Mouse (Mus musculus): ENCODE results near the gene Apbb1. TPM values are rescaled to one million over a fixed set of nuclear protein-coding genes. Genes with fewer than 3 reads are reported as not detected.

Apbb1 gene
- polyA plus RNA-seq, 1 experiment = 0.80 TPM

DNA sequence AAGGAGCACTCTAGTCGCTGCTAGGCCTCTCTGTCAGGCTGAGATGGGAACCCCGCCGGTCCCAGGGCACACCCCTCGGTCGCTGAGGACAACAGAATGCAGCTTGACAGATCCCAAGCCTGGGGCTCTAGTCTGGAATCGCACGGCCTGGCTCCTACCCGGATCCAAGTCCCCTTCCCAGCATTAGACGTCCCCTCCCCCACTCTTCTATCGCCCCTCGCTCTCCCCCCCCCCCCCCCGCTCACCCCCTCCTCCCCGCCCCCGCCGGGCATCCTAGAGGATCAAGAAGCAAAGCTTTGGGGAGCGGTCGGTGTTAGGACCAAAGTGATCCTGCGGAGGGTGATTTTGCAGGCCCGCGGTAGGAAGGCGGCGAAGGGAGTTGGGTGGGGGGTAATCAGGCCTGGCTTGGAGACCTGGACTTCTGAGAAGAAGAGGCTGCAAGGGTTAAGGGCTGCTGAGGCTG, 795 bp downstream of the Apbb1 start:
- WGBS = 13% methylated on average over 17 of the region's 22 CpGs
- TF ChIP-seq CTCF (IDR thresholded peaks at IDR 0.05; ENCODE audit: control insufficient read depth, insufficient read depth, low read length) (no peak), POLR2A (IDR thresholded peaks at IDR 0.05; ENCODE audit: borderline replicate concordance, control insufficient read depth, low read depth, low read length) (no peak)
- Histone ChIP-seq H3K4me3 (replicated peaks; ENCODE audit: control insufficient read depth, low read depth, low read length) (peak overlapping the region; percentile 89), H3K27ac (ENCODE audit: control insufficient read depth, insufficient read depth, low read depth, low read length, poor library complexity) (no peak overlapping the region), H3K4me1 (ENCODE audit: control insufficient read depth, insufficient read depth, low read length) (no peaks in the 10 kb centered on the region)

DNA sequence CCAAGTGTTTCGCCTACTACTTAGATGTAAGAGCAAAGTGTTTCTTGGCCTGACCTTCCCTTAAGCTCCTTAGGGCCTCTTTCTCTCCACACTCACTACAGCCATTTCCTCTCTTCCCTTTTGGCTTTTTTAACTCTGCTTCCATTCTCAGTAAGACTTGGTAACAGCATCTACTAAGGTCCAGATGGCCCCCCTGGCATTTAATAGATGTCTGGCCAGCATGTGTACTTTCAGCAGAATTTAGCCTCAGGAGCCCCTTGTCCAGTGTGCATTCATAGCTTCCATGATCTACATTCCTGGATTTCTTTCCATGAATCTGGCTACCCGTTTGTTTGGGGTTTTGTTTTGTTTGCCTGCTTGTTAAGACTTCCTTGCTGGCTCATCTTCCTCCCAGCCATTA, 3.0 kb downstream of the Apbb1 start:
- H3K27ac ChIP-seq (ENCODE audit: control insufficient read depth, insufficient read depth, low read depth, low read length, poor library complexity) = no peak overlapping the region
- no peaks in the 10 kb centered on the region for H3K4me1 ChIP-seq (ENCODE audit: control insufficient read depth, insufficient read depth, low read length)
- 76% methylated on average over 2 of the region's 2 CpGs for WGBS
- TF ChIP-seq CTCF (IDR thresholded peaks at IDR 0.05; ENCODE audit: control insufficient read depth, insufficient read depth, low read length) (no peak), POLR2A (IDR thresholded peaks at IDR 0.05; ENCODE audit: borderline replicate concordance, control insufficient read depth, low read depth, low read length) (no peak)
- no peak overlapping the region for H3K4me3 ChIP-seq (replicated peaks; ENCODE audit: control insufficient read depth, low read depth, low read length)

DNA sequence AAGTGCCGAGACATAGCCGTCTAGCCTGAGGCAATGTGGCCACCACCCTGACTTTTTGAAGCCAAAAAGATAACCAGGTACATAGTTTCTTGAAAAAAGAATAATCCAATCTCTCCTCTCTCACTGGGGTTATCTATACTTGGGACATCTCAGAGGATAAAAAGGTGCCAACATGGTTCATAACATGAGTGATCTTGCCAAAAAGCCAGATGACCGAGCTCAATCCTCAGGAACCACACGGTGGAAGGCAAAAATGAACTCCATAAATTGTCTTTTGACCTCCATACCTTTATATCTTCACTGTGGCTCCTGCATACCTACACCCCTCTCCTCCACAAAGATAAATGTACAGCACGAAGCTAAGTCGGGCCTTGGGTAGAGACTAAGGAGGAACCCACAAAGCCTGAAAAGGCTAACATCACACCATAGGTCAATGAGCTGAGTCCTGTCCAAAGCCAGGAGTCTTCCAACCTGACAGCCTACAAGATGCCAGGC, 4.0 kb downstream of the Apbb1 start:
- 77% methylated on average over 6 of the region's 6 CpGs for WGBS
- Histone ChIP-seq H3K4me1 (ENCODE audit: control insufficient read depth, insufficient read depth, low read length) (no peaks in the 10 kb centered on the region), H3K27ac (ENCODE audit: control insufficient read depth, insufficient read depth, low read depth, low read length, poor library complexity) (no peak overlapping the region), H3K4me3 (replicated peaks; ENCODE audit: control insufficient read depth, low read depth, low read length) (no peak overlapping the region)
- TF ChIP-seq CTCF (IDR thresholded peaks at IDR 0.05; ENCODE audit: control insufficient read depth, insufficient read depth, low read length) (no peak), POLR2A (IDR thresholded peaks at IDR 0.05; ENCODE audit: borderline replicate concordance, control insufficient read depth, low read depth, low read length) (no peak)

DNA sequence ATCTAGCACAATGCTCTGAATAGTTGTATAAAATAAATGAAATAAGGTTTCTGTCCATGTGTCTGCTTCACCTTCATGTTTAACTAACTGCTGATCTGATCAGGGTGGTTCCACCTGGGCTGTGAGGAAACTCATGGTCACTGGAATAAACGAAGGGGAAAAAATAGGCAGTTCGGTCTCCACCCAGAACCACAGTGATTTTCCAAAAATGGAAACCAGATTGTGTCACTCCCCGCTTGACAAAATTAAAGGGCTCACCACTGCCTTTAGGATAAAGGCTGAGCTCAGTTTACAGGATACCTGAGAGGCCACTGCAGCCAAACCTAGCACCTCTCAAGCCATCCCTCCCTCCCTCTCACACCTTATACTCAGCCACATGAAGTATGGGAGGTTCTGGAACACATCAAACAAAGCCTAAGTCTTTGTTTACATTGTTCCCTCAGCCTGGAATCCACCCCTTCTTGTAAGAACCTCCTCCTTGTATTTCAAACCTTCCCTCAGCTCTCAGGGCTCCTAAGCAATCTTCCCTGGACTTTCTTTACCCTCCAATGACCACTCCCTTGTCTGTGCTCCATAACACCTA, 5.2 kb downstream of the Apbb1 start:
- no peak for TF ChIP-seq CTCF (IDR thresholded peaks at IDR 0.05; ENCODE audit: control insufficient read depth, insufficient read depth, low read length)
- no peak for TF ChIP-seq POLR2A (IDR thresholded peaks at IDR 0.05; ENCODE audit: borderline replicate concordance, control insufficient read depth, low read depth, low read length)
- Histone ChIP-seq H3K4me1 (ENCODE audit: control insufficient read depth, insufficient read depth, low read length) (no peaks in the 10 kb centered on the region), H3K4me3 (replicated peaks; ENCODE audit: control insufficient read depth, low read depth, low read length) (no peak overlapping the region), H3K27ac (ENCODE audit: control insufficient read depth, insufficient read depth, low read depth, low read length, poor library complexity) (no peak overlapping the region)
- 23% methylated on average over 3 of the region's 3 CpGs for WGBS

DNA sequence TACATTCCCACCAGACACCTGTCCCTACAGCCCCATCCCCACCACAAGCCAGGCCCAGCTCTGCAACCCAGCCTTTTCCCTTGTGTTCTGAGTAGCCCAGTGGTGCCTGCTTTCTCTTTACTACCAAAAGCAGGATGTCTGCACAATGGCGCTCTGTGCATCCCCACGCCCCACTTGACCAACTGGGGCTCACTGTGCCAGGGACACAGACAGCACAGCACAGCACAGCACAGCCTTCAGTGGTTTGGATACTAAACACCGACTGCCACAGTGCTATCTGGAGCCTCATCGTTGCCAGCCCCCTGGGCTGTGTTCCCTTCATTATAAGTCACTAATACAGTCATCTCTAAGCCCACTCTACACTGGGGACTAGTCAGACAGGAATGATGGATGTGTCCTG, 6.9 kb downstream of the Apbb1 start:
- no peaks in the 10 kb centered on the region for H3K4me1 ChIP-seq (ENCODE audit: control insufficient read depth, insufficient read depth, low read length)
- TF ChIP-seq CTCF (IDR thresholded peaks at IDR 0.05; ENCODE audit: control insufficient read depth, insufficient read depth, low read length) = no peak
- no peak for TF ChIP-seq POLR2A (IDR thresholded peaks at IDR 0.05; ENCODE audit: borderline replicate concordance, control insufficient read depth, low read depth, low read length)
- H3K27ac ChIP-seq (ENCODE audit: control insufficient read depth, insufficient read depth, low read depth, low read length, poor library complexity) = no peak overlapping the region
- WGBS = 83% methylated on average over 4 of the region's 4 CpGs
- no peak overlapping the region for H3K4me3 ChIP-seq (replicated peaks; ENCODE audit: control insufficient read depth, low read depth, low read length)

DNA sequence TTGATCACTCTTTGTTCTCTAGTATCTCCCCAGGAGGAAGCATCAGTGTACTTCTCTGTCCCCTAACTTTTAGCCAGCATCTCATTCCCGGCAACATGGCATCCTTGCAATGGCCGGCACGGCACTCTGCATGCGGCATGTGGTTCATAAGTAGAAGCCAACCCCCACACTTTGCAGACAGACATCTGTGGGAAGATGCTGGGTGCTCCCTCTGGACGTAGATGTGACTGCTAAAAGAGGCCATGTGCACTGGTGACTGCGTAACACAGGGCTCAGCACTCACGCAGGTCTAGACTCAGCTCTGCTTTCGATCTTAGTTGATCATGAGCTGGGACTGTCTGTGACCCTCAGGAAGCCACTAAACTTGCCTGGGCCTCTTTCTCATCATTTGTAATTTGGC, 8.5 kb downstream of the Apbb1 start:
- no peak overlapping the region for H3K4me3 ChIP-seq (replicated peaks; ENCODE audit: control insufficient read depth, low read depth, low read length)
- H3K27ac ChIP-seq (ENCODE audit: control insufficient read depth, insufficient read depth, low read depth, low read length, poor library complexity) = no peak overlapping the region
- TF ChIP-seq POLR2A (IDR thresholded peaks at IDR 0.05; ENCODE audit: borderline replicate concordance, control insufficient read depth, low read depth, low read length) (no peak), CTCF (IDR thresholded peaks at IDR 0.05; ENCODE audit: control insufficient read depth, insufficient read depth, low read length) (no peak)
- WGBS = 90% methylated on average over 8 of the region's 8 CpGs
- no peaks in the 10 kb centered on the region; the same call in 1 of the 2 replicates for H3K4me1 ChIP-seq (ENCODE audit: control insufficient read depth, insufficient read depth, low read length)

DNA sequence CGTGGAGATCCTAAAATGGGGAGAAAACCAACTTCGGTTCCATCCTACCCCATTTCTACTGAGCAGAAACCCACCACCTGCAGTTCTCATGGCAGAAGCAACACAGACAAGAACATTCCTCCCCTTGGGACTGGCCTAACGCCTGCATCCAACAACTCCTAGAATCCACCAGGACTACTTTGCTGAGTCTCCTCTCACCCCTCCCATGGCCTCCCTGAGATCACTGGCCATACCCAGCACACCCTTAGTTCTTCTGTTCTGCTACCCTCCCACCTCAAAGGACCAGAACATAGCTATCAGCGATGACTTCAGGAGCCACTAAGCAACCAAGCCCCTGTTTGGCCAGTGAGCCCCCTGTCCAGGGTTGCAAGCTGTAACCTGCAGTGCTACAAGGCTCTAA, 10.7 kb downstream of the Apbb1 start:
- H3K27ac ChIP-seq (ENCODE audit: control insufficient read depth, insufficient read depth, low read depth, low read length, poor library complexity) = no peak overlapping the region
- no peak overlapping the region for H3K4me3 ChIP-seq (replicated peaks; ENCODE audit: control insufficient read depth, low read depth, low read length)
- TF ChIP-seq CTCF (IDR thresholded peaks at IDR 0.05; ENCODE audit: control insufficient read depth, insufficient read depth, low read length) = no peak
- no peak for TF ChIP-seq POLR2A (IDR thresholded peaks at IDR 0.05; ENCODE audit: borderline replicate concordance, control insufficient read depth, low read depth, low read length)
- no peaks in the 10 kb centered on the region; the same call in 1 of the 2 replicates for H3K4me1 ChIP-seq (ENCODE audit: control insufficient read depth, insufficient read depth, low read length)
- WGBS = 72% methylated on average over 4 of the region's 4 CpGs

DNA sequence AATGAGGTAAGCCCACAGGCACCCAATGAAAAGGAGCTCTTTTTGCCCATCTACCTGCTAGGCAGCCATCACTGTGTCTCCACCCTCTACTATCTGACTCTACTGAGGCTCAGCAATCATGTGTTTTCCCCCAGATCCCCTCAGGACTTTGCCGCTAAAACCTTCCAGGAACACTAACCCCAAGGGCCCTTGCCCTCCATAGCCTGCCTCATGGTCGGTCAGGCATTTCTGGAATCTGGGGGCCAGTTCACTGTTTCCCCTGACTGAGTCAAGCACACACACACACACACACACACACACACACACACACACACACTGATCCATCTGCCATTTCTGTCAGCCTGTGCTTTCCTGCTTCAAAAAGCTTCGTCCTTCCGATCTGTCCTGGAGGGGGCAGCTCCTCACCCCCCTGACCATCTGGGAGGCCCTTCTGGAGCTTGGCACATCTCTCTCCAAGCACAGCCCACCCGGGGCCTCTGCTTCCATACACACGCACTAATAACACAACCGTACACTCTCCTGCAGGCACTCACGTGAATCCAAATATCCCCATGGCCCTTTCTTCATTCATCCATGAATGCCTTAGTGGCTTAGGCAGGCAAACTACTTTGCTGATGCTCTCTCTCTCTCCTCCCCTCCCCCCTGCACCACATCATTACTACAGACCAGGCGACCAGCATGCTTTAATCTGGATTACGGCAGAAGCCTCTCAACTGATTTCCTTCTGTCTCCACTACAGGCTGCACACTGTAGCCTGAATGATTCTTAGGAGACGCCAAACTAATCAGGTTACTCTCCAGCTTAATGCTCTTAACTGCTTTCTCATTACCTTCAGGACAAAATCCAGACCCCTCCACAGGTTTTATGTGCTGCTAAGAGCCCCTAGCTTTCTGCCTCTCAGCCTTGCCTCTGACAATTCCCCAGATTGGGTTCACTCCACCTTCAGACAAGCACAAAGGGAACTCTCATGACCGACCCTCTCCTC, 11.6 kb downstream of the Apbb1 start:
- no peaks in the 10 kb centered on the region; the same call in 1 of the 2 replicates for H3K4me1 ChIP-seq (ENCODE audit: control insufficient read depth, insufficient read depth, low read length)
- WGBS = 80% methylated on average over 12 of the region's 12 CpGs
- no peak overlapping the region for H3K4me3 ChIP-seq (replicated peaks; ENCODE audit: control insufficient read depth, low read depth, low read length)
- no peak for TF ChIP-seq POLR2A (IDR thresholded peaks at IDR 0.05; ENCODE audit: borderline replicate concordance, control insufficient read depth, low read depth, low read length)
- no peak for TF ChIP-seq CTCF (IDR thresholded peaks at IDR 0.05; ENCODE audit: control insufficient read depth, insufficient read depth, low read length)
- no peak overlapping the region for H3K27ac ChIP-seq (ENCODE audit: control insufficient read depth, insufficient read depth, low read depth, low read length, poor library complexity)

Measured in bone marrow, adult 2 months (tissue).